Mouse (Mus musculus): Measurements from ENCODE around the gene Has1. TPM values are rescaled to one million over a fixed set of nuclear protein-coding genes. Genes with fewer than 3 reads are reported as not detected.

The Has1 gene
- polyA plus RNA-seq, 1 experiment from 2014 or later = 0.74 TPM

GRCm38 (mm10) chr17:17870892-17871550 lies 16.0 kb upstream of the Has1 start:
- H3K36me3 ChIP-seq (ENCODE audit: insufficient read depth, low read length) = no peaks in the 10 kb centered on the region
- H3K4me3 ChIP-seq (ENCODE audit: low read length) = no peak overlapping the region
- no peak for ATAC-seq (ENCODE audit: low FRiP score, low TSS enrichment)
- no peaks in the 10 kb centered on the region for H3K9me3 ChIP-seq (ENCODE audit: low read length)
- no peak overlapping the region for H3K4me2 ChIP-seq (replicated peaks; ENCODE audit: low read depth, low read length)
- H3K9ac ChIP-seq (replicated peaks; ENCODE audit: low read length) = no peak overlapping the region
- 82% methylated on average over 2 of the region's 2 CpGs for WGBS
- H3K27ac ChIP-seq (ENCODE audit: low read length) = no peak overlapping the region
- H3K27me3 ChIP-seq (ENCODE audit: insufficient read depth, low read length) = no peaks in the 10 kb centered on the region
- no peaks in the 10 kb centered on the region for H3K4me1 ChIP-seq (ENCODE audit: insufficient read depth, low read length)

GRCm38 (mm10) chr17:17866801-17867469 lies 11.9 kb upstream of the Has1 start:
- 0 out of 2 replicates have a peak, but pooled peaks cover 8% of the 10 kb centered on the region for H3K36me3 ChIP-seq (ENCODE audit: insufficient read depth, low read length)
- no peaks in the 10 kb centered on the region for H3K27me3 ChIP-seq (ENCODE audit: insufficient read depth, low read length)
- H3K9me3 ChIP-seq (ENCODE audit: low read length) = no peaks in the 10 kb centered on the region
- H3K9ac ChIP-seq (replicated peaks; ENCODE audit: low read length) = no peak overlapping the region
- no peak overlapping the region for H3K27ac ChIP-seq (ENCODE audit: low read length)
- no peak overlapping the region for H3K4me2 ChIP-seq (replicated peaks; ENCODE audit: low read depth, low read length)
- no peaks in the 10 kb centered on the region for H3K4me1 ChIP-seq (ENCODE audit: insufficient read depth, low read length)
- ATAC-seq (ENCODE audit: low FRiP score, low TSS enrichment) = no peak
- WGBS = 87% methylated on average over 11 of the region's 11 CpGs
- no peak overlapping the region for H3K4me3 ChIP-seq (ENCODE audit: low read length)

GRCm38 (mm10) chr17:17865168-17865567 lies 10.2 kb upstream of the Has1 start:
- Histone ChIP-seq H3K27ac (ENCODE audit: low read length) (no peak overlapping the region), H3K9ac (replicated peaks; ENCODE audit: low read length) (no peak overlapping the region), H3K4me1 (ENCODE audit: insufficient read depth, low read length) (no peaks in the 10 kb centered on the region), H3K9me3 (ENCODE audit: low read length) (no peaks in the 10 kb centered on the region), H3K27me3 (ENCODE audit: insufficient read depth, low read length) (no peaks in the 10 kb centered on the region), H3K4me2 (replicated peaks; ENCODE audit: low read depth, low read length) (no peak overlapping the region), H3K36me3 (ENCODE audit: insufficient read depth, low read length) (0 out of 2 replicates have a peak, but pooled peaks cover 8% of the 10 kb centered on the region), H3K4me3 (ENCODE audit: low read length) (no peak overlapping the region)
- ATAC-seq (ENCODE audit: low FRiP score, low TSS enrichment) = no peak
- WGBS = 66% methylated on average over 2 of the region's 2 CpGs

GRCm38 (mm10) chr17:17862360-17862759 lies 7.4 kb upstream of the Has1 start:
- H3K36me3 ChIP-seq (ENCODE audit: insufficient read depth, low read length) = 0 out of 2 replicates have a peak, but pooled peaks cover 8% of the 10 kb centered on the region
- no peak overlapping the region for H3K27ac ChIP-seq (ENCODE audit: low read length)
- no peaks in the 10 kb centered on the region for H3K4me1 ChIP-seq (ENCODE audit: insufficient read depth, low read length)
- no peak overlapping the region for H3K4me3 ChIP-seq (ENCODE audit: low read length)
- no peak for ATAC-seq (ENCODE audit: low FRiP score, low TSS enrichment)
- H3K27me3 ChIP-seq (ENCODE audit: insufficient read depth, low read length) = no peaks in the 10 kb centered on the region
- WGBS = 38% methylated on average over 1 of the region's 1 CpGs
- H3K4me2 ChIP-seq (replicated peaks; ENCODE audit: low read depth, low read length) = no peak overlapping the region
- H3K9me3 ChIP-seq (ENCODE audit: low read length) = no peaks in the 10 kb centered on the region
- H3K9ac ChIP-seq (replicated peaks; ENCODE audit: low read length) = no peak overlapping the region

- no peak overlapping the region for H3K4me3 ChIP-seq (ENCODE audit: low read length)
- WGBS = 88% methylated on average over 3 of the region's 3 CpGs
- no peaks in the 10 kb centered on the region for H3K27me3 ChIP-seq (ENCODE audit: insufficient read depth, low read length)
- no peak overlapping the region for H3K9ac ChIP-seq (replicated peaks; ENCODE audit: low read length)
- H3K4me2 ChIP-seq (replicated peaks; ENCODE audit: low read depth, low read length) = no peak overlapping the region
- H3K4me1 ChIP-seq (ENCODE audit: insufficient read depth, low read length) = no peaks in the 10 kb centered on the region
- 0 out of 2 replicates have a peak, but pooled peaks cover 8% of the 10 kb centered on the region for H3K36me3 ChIP-seq (ENCODE audit: insufficient read depth, low read length)
- ATAC-seq (ENCODE audit: low FRiP score, low TSS enrichment) = no peak
- H3K9me3 ChIP-seq (ENCODE audit: low read length) = no peaks in the 10 kb centered on the region
- H3K27ac ChIP-seq (ENCODE audit: low read length) = no peak overlapping the region
Observed at GRCm38 (mm10) chr17:17860110-17860509, 5.1 kb upstream of the Has1 start.

GRCm38 (mm10) chr17:17857446-17857845 lies 2.4 kb upstream of the Has1 start:
- Histone ChIP-seq H3K4me3 (ENCODE audit: low read length) (no peak overlapping the region), H3K4me2 (replicated peaks; ENCODE audit: low read depth, low read length) (no peak overlapping the region), H3K27ac (ENCODE audit: low read length) (no peak overlapping the region), H3K9ac (replicated peaks; ENCODE audit: low read length) (no peak overlapping the region), H3K9me3 (ENCODE audit: low read length) (no peaks in the 10 kb centered on the region), H3K36me3 (ENCODE audit: insufficient read depth, low read length) (no peaks in the 10 kb centered on the region), H3K4me1 (ENCODE audit: insufficient read depth, low read length) (no peaks in the 10 kb centered on the region), H3K27me3 (ENCODE audit: insufficient read depth, low read length) (no peaks in the 10 kb centered on the region)
- 67% methylated on average over 1 of the region's 1 CpGs for WGBS
- no peak for ATAC-seq (ENCODE audit: low FRiP score, low TSS enrichment)

GRCm38 (mm10) chr17:17856612-17857011 lies 1.6 kb upstream of the Has1 start:
- H3K27me3 ChIP-seq (ENCODE audit: insufficient read depth, low read length) = no peaks in the 10 kb centered on the region
- no peak overlapping the region for H3K27ac ChIP-seq (ENCODE audit: low read length)
- no peaks in the 10 kb centered on the region for H3K4me1 ChIP-seq (ENCODE audit: insufficient read depth, low read length)
- H3K4me2 ChIP-seq (replicated peaks; ENCODE audit: low read depth, low read length) = no peak overlapping the region
- no peak overlapping the region for H3K4me3 ChIP-seq (ENCODE audit: low read length)
- no peak overlapping the region for H3K9ac ChIP-seq (replicated peaks; ENCODE audit: low read length)
- ATAC-seq (ENCODE audit: low FRiP score, low TSS enrichment) = no peak
- no peaks in the 10 kb centered on the region for H3K36me3 ChIP-seq (ENCODE audit: insufficient read depth, low read length)
- no peaks in the 10 kb centered on the region for H3K9me3 ChIP-seq (ENCODE audit: low read length)
- 53% methylated on average over 1 of the region's 1 CpGs for WGBS

- WGBS = 20% methylated on average over 55 of the region's 55 CpGs
- H3K27me3 ChIP-seq (ENCODE audit: insufficient read depth, low read length) = no peaks in the 10 kb centered on the region; the same call in 1 of the 2 replicates
- H3K9ac ChIP-seq (replicated peaks; ENCODE audit: low read length) = no peak overlapping the region
- H3K4me2 ChIP-seq (replicated peaks; ENCODE audit: low read depth, low read length) = peak overlapping the region; percentile 43
- peak overlapping the region; percentile 17 for H3K4me3 ChIP-seq (ENCODE audit: low read length)
- H3K9me3 ChIP-seq (ENCODE audit: low read length) = no peaks in the 10 kb centered on the region
- peak; percentile 55 for ATAC-seq (ENCODE audit: low FRiP score, low TSS enrichment)
- H3K36me3 ChIP-seq (ENCODE audit: insufficient read depth, low read length) = 0 out of 2 replicates have a peak, but pooled peaks cover 5% of the 10 kb centered on the region
- H3K27ac ChIP-seq (ENCODE audit: low read length) = no peak overlapping the region
- no peaks in the 10 kb centered on the region for H3K4me1 ChIP-seq (ENCODE audit: insufficient read depth, low read length)
Observed at GRCm38 (mm10) chr17:17849906-17850712, 4.9 kb downstream of the Has1 start.

GRCm38 (mm10) chr17:17848988-17849387 lies 6.0 kb downstream of the Has1 start:
- Histone ChIP-seq H3K4me3 (ENCODE audit: low read length) (no peak overlapping the region), H3K27ac (ENCODE audit: low read length) (no peak overlapping the region), H3K27me3 (ENCODE audit: insufficient read depth, low read length) (no peaks in the 10 kb centered on the region; the same call in 1 of the 2 replicates), H3K36me3 (ENCODE audit: insufficient read depth, low read length) (0 out of 2 replicates have a peak, but pooled peaks cover 5% of the 10 kb centered on the region), H3K9ac (replicated peaks; ENCODE audit: low read length) (no peak overlapping the region), H3K9me3 (ENCODE audit: low read length) (no peaks in the 10 kb centered on the region), H3K4me2 (replicated peaks; ENCODE audit: low read depth, low read length) (no peak overlapping the region), H3K4me1 (ENCODE audit: insufficient read depth, low read length) (no peaks in the 10 kb centered on the region)
- no peak for ATAC-seq (ENCODE audit: low FRiP score, low TSS enrichment)
- WGBS = 84% methylated on average over 2 of the region's 2 CpGs

All from kidney, embryonic 16.5 days (tissue).